ENCODE assay signal across 12 mouse cellular contexts in the genomic region with DNA sequence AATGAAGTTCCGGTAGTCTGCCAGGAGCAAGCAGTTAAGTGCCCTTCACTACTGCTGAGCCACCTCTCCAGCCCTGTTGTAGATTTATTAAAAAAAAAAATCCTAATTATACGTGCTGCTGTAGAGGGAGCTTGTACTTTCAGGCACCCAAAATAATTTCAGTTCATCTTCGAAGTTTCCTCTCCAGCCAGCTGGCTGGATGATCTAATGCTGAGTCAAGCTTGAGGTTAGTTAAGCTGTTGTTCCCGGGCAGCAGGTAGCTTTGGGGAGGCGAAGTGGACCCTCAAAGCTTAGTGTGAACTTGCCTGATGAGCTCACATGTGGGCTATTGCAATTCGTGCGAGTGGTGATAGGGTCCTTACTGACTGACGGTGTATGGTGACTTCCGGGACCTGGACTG.
A peak's percentile ranks its signal among the peaks of the same experiment; 100 is the strongest.
DNase-seq lines count a peak whose midpoint lies in the region; ATAC-seq lines count a peak whose summit lies in the region.
"Had no signal": no experiment of that assay in that cellular context is flagged by ENCODE, and none has a peak within 500 bp of the region (broad histone marks: within the 10 kb centered on the region; RNA-seq: fewer than 3 reads in every experiment).

No protein-coding gene starts in this region.

- H3K36me3 ChIP-seq in embryonic facial prominence, embryonic 15.5 days, result no peaks in the 10 kb centered on the region
- H3K36me3 ChIP-seq in embryonic facial prominence, embryonic 10.5 days (replicated peaks), result peaks cover 29% of the 10 kb centered on the region
- peaks cover 15% of the 10 kb centered on the region for H3K36me3 ChIP-seq in limb, embryonic 13.5 days
- peaks cover 31% of the 10 kb centered on the region for H3K36me3 ChIP-seq in limb, embryonic 10.5 days
- H3K36me3 ChIP-seq in hindbrain, embryonic 14.5 days (replicated peaks; ENCODE audit: control insufficient read depth, insufficient read depth), result no peaks in the 10 kb centered on the region; the same call in 1 of the 2 replicates
- H3K36me3 ChIP-seq in kidney, embryonic 16.5 days (ENCODE audit: insufficient read depth, low read length), result no peaks in the 10 kb centered on the region

- H3K27ac ChIP-seq in embryonic facial prominence, embryonic 15.5 days (replicated peaks), result 0 out of 2 replicates have a peak overlapping the region, but pooled peaks have one; percentile 31
- no peak overlapping the region for H3K27ac ChIP-seq in embryonic facial prominence, embryonic 10.5 days (replicated peaks)
- 0 out of 2 replicates have a peak overlapping the region, but pooled peaks have one; percentile 10 for H3K27ac ChIP-seq in limb, embryonic 13.5 days
- no peak overlapping the region for H3K27ac ChIP-seq in limb, embryonic 10.5 days
- no peak overlapping the region for H3K27ac ChIP-seq in hindbrain, embryonic 14.5 days
- H3K27ac ChIP-seq in kidney, embryonic 16.5 days (ENCODE audit: low read length), result no peak overlapping the region

- 80% methylated on average over 9 of the region's 9 CpGs for WGBS in embryonic facial prominence, embryonic 15.5 days
- WGBS in embryonic facial prominence, embryonic 10.5 days, result 89% methylated on average over 9 of the region's 9 CpGs
- 85% methylated on average over 9 of the region's 9 CpGs for WGBS in limb, embryonic 13.5 days
- 90% methylated on average over 9 of the region's 9 CpGs for WGBS in limb, embryonic 10.5 days
- 86% methylated on average over 9 of the region's 9 CpGs for WGBS in hindbrain, embryonic 14.5 days
- 84% methylated on average over 9 of the region's 9 CpGs for WGBS in kidney, embryonic 16.5 days

- H3K4me1 ChIP-seq in embryonic facial prominence, embryonic 15.5 days, result peaks cover 62% of the 10 kb centered on the region
- peaks cover 57% of the 10 kb centered on the region for H3K4me1 ChIP-seq in embryonic facial prominence, embryonic 10.5 days
- H3K4me1 ChIP-seq in limb, embryonic 13.5 days, result peaks cover 59% of the 10 kb centered on the region
- H3K4me1 ChIP-seq in limb, embryonic 10.5 days, result peaks cover 42% of the 10 kb centered on the region
- peaks cover 28% of the 10 kb centered on the region for H3K4me1 ChIP-seq in hindbrain, embryonic 14.5 days (replicated peaks; ENCODE audit: control insufficient read depth, insufficient read depth, low read length)
- peaks cover 50% of the 10 kb centered on the region for H3K4me1 ChIP-seq in kidney, embryonic 16.5 days (ENCODE audit: insufficient read depth, low read length)

- no peaks in the 10 kb centered on the region for H3K9me3 ChIP-seq in embryonic facial prominence, embryonic 15.5 days (replicated peaks)
- H3K9me3 ChIP-seq in embryonic facial prominence, embryonic 10.5 days, result no peaks in the 10 kb centered on the region
- H3K9me3 ChIP-seq in limb, embryonic 13.5 days, result no peaks in the 10 kb centered on the region
- no peaks in the 10 kb centered on the region for H3K9me3 ChIP-seq in limb, embryonic 10.5 days (replicated peaks)
- no peaks in the 10 kb centered on the region for H3K9me3 ChIP-seq in hindbrain, embryonic 14.5 days (ENCODE audit: control insufficient read depth, low read length)
- H3K9me3 ChIP-seq in kidney, embryonic 16.5 days (ENCODE audit: low read length), result no peaks in the 10 kb centered on the region

- no peaks in the 10 kb centered on the region for H3K27me3 ChIP-seq in embryonic facial prominence, embryonic 15.5 days
- no peaks in the 10 kb centered on the region for H3K27me3 ChIP-seq in embryonic facial prominence, embryonic 10.5 days (replicated peaks; ENCODE audit: low read depth, poor library complexity, severe bottlenecking)
- H3K27me3 ChIP-seq in limb, embryonic 13.5 days, result no peaks in the 10 kb centered on the region
- H3K27me3 ChIP-seq in limb, embryonic 10.5 days (ENCODE audit: low read depth, poor library complexity, severe bottlenecking), result no peaks in the 10 kb centered on the region
- H3K27me3 ChIP-seq in hindbrain, embryonic 14.5 days (ENCODE audit: control insufficient read depth, insufficient read depth, low read length), result no peaks in the 10 kb centered on the region
- no peaks in the 10 kb centered on the region for H3K27me3 ChIP-seq in kidney, embryonic 16.5 days (ENCODE audit: insufficient read depth, low read length)
- H3K27me3 ChIP-seq: Patski had no signal

- H3K9ac ChIP-seq in embryonic facial prominence, embryonic 15.5 days, result no peak overlapping the region
- H3K9ac ChIP-seq in limb, embryonic 13.5 days, result no peak overlapping the region
- peak overlapping the region; percentile 96; the same call in 1 of the 2 replicates for H3K9ac ChIP-seq in hindbrain, embryonic 14.5 days
- H3K9ac ChIP-seq in kidney, embryonic 16.5 days (replicated peaks; ENCODE audit: low read length), result no peak overlapping the region

- no peak for DNase-seq in embryonic facial prominence, embryonic 10.5 days (ENCODE audit: low spot score)
- DNase-seq in limb, embryonic 10.5 days (ENCODE audit: low spot score), result no peak
- peak; percentile 47 for DNase-seq in 3T3-L1 (ENCODE audit: low read depth, low spot score)
- DNase-seq in hindbrain, embryonic 14.5 days (ENCODE audit: low spot score), result no peak
- DNase-seq in embryo, embryonic 10 days (ENCODE audit: low spot score), result no peak
- DNase-seq: cerebellum, adult 11 months; right cerebral cortex, postnatal 25 days; thymus, adult 18-20 months had no signal

- H3K4me2 ChIP-seq in embryonic facial prominence, embryonic 15.5 days (replicated peaks), result no peak overlapping the region
- no peak overlapping the region for H3K4me2 ChIP-seq in limb, embryonic 13.5 days (replicated peaks)
- peak overlapping the region; percentile 96; the same call in 1 of the 2 replicates for H3K4me2 ChIP-seq in hindbrain, embryonic 14.5 days (replicated peaks)
- H3K4me2 ChIP-seq in kidney, embryonic 16.5 days (replicated peaks; ENCODE audit: low read depth, low read length), result no peak overlapping the region

- H3K4me3 ChIP-seq in embryonic facial prominence, embryonic 15.5 days (replicated peaks), result no peak overlapping the region
- H3K4me3 ChIP-seq in embryonic facial prominence, embryonic 10.5 days, result no peak overlapping the region
- no peak overlapping the region for H3K4me3 ChIP-seq in limb, embryonic 13.5 days
- H3K4me3 ChIP-seq in limb, embryonic 10.5 days, result no peak overlapping the region
- no peak overlapping the region for H3K4me3 ChIP-seq in hindbrain, embryonic 14.5 days (replicated peaks; ENCODE audit: low read length)
- no peak overlapping the region for H3K4me3 ChIP-seq in kidney, embryonic 16.5 days (ENCODE audit: low read length)

- ATAC-seq in embryonic facial prominence, embryonic 15.5 days (ENCODE audit: insufficient number of reproducible peaks, low FRiP score, low TSS enrichment, low read depth), result no peak
- ATAC-seq in limb, embryonic 13.5 days (ENCODE audit: low FRiP score, low read depth), result no peak
- no peak for ATAC-seq in hindbrain, embryonic 14.5 days (ENCODE audit: low FRiP score)
- ATAC-seq in kidney, embryonic 16.5 days (ENCODE audit: low FRiP score, low TSS enrichment), result no peak
- ATAC-seq: Patski had no signal

Comparison
In these comparisons a context has a peak if more than half of its experiments do, and no peak if none do; other contexts are left out.
1. H3K27ac ChIP-seq: peak in embryonic facial prominence, embryonic 15.5 days (single experiment) and limb, embryonic 13.5 days (single experiment); none in embryonic facial prominence, embryonic 10.5 days (single experiment), limb, embryonic 10.5 days (single experiment), hindbrain, embryonic 14.5 days (single experiment) and kidney, embryonic 16.5 days (single experiment).